Mouse (Mus musculus) cerebellum, adult 2 months (tissue): ENCODE measurements around the gene 1700088E04Rik. TPM values are rescaled to one million over a fixed set of nuclear protein-coding genes. Genes with fewer than 3 reads are reported as not detected.

Experiments used
- DNase-seq, 2 experiments: peaks; one replicate each; pipeline ENCODE4 v3.0.0; 2021
- H3K27ac ChIP-seq: fragments of 200-500 bp; 2 replicates; pipeline ENCODE4 v1.5.1; 2012; ENCODE audit warnings: low read length, control low read depth, inconsistent platforms; ENCODE audit not compliant: insufficient read depth
- H3K27me3 ChIP-seq: fragments of 200-500 bp; 2 replicates; pipeline ENCODE4 v1.6.1; 2012; ENCODE audit warnings: inconsistent platforms, mild to moderate bottlenecking, low read length, moderate library complexity; ENCODE audit not compliant: control insufficient read depth, insufficient read depth
- H3K4me1 ChIP-seq: fragments of 200-500 bp; 2 replicates; pipeline ENCODE4 v1.6.1; 2011; ENCODE audit warnings: low read length; ENCODE audit not compliant: control insufficient read depth, insufficient read depth
- H3K4me3 ChIP-seq: fragments of 200-500 bp; replicated peaks from 2 replicates; pipeline ENCODE3; 2011; ENCODE audit warnings: mild to moderate bottlenecking, low read depth, low read length, control low read depth; ENCODE audit not compliant: insufficient read depth
- CTCF ChIP-seq: fragments of 200-500 bp; IDR thresholded peaks from 2 replicates; pipeline ENCODE4 v1.5.1; 2011; ENCODE audit warnings: low read depth, mild to moderate bottlenecking, control low read depth, low read length, moderate library complexity, borderline replicate concordance; ENCODE audit not compliant: insufficient read depth
- POLR2A ChIP-seq: fragments of 200-500 bp; IDR thresholded peaks from 2 replicates; pipeline ENCODE4 v1.6.1; 2011; ENCODE audit warnings: low read length, control low read depth, borderline replicate concordance; ENCODE audit not compliant: insufficient read depth
- WGBS: fragments of 180-500 bp; shearing (Covaris S2); methylation state at CpG from one replicate; pipeline ENCODE4 v1.1.7; 2018; 5-methylcytosine and 5-hydroxymethylcytosine counted together
- polyA plus RNA-seq: library from polyadenylated mRNA; depleted of rRNA; stranded (reverse); fragments of >200 nt; gene quantifications from 2 replicates; pipeline ENCODE4 v1.2.3, GENCODE M21; 2012; rRNA removed

Gene 1700088E04Rik
- polyA plus RNA-seq: 6.7 and 10.8 TPM in 2 replicates

- Histone ChIP-seq H3K4me3 (peak within 1 kb of the TSS; percentile 92), H3K27ac (no peak within 1 kb of the TSS), H3K27me3 (no peaks in the 10 kb centered on the region), H3K4me1 (no peaks in the 10 kb centered on the region)
- peak; percentile 99 for TF ChIP-seq POLR2A
- TF ChIP-seq CTCF: no peak
- WGBS: under 1% methylated on average over 57 of the region's 57 CpGs
- peak; percentile 93 to 96 for DNase-seq
Observed at GRCm38 (mm10) chr15:79140866-79141565, at the start of gene 1700088E04Rik, which contains the start of gene Polr2f. Gene 1700088E04Rik, minus strand, starts transcription at chr15:79141253. Gene Polr2f, plus strand, starts transcription at chr15:79141009.

DNA sequence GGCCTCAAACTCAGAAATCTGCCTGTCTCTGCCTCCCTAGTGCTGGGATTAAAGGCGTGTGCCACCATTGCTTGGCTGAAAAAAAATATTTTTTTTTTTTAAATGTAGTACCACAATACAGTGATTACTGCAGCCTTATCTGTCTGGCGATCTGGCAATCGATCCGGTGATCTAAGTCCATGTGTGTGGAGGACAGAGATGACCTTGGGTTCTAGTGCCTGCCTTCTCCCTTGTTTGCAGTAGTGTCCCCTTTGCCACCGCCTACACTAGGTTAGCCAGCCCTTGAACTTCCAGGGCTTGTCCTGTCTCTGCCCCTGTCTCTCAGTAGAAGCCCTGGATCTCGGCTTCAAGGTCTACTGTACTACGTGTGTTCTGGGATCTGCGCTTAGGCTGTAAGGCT lies 46.8 kb upstream of the 1700088E04Rik start:
- Histone ChIP-seq H3K27me3 (no peaks in the 10 kb centered on the region), H3K27ac (no peak overlapping the region), H3K4me1 (no peaks in the 10 kb centered on the region), H3K4me3 (no peak overlapping the region)
- TF ChIP-seq CTCF (no peak), POLR2A (no peak)
- WGBS: 93% methylated on average over 8 of the region's 8 CpGs
- no peak for DNase-seq

- TF ChIP-seq POLR2A (no peak), CTCF (no peak)
- no peak for DNase-seq
- no peak overlapping the region for H3K4me3 ChIP-seq
- WGBS: 79% methylated on average over 10 of the region's 10 CpGs
- no peaks in the 10 kb centered on the region for H3K27me3 ChIP-seq
- H3K4me1 ChIP-seq: no peaks in the 10 kb centered on the region
- H3K27ac ChIP-seq: no peak overlapping the region
Observed at GRCm38 (mm10) chr15:79185213-79185612, 44.2 kb upstream of the 1700088E04Rik start.

DNA sequence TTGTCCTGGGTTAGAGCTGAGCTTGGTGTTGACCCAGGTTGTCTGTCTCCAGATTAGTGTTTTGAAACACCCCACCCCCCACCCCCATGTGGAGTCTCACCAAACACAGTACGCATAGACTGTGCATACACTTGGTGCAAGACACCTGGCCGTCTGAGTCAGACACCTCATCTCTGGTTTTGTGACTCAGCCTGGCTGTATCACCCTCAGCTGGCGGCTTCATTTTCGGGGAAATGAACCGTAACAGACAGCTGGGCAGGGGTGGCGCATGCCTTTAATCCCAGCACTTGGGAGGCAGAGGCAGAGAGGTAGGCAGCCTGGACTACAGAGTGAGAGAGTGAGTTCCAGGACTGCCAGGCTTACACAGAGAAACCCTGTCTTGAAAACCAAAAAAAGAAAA lies 35.9 kb upstream of the 1700088E04Rik start:
- no peaks in the 10 kb centered on the region for H3K27me3 ChIP-seq
- TF ChIP-seq CTCF: no peak
- no peak for TF ChIP-seq POLR2A
- 56% methylated on average over 6 of the region's 6 CpGs for WGBS
- no peak overlapping the region for H3K4me3 ChIP-seq
- H3K27ac ChIP-seq: no peak overlapping the region
- DNase-seq: no peak
- H3K4me1 ChIP-seq: no peaks in the 10 kb centered on the region

- 44% methylated on average over 8 of the region's 8 CpGs for WGBS
- peaks cover 3% of the 10 kb centered on the region; the same call in 1 of the 2 replicates for H3K27me3 ChIP-seq
- no peak overlapping the region for H3K4me3 ChIP-seq
- peak in 1 of 2 experiments; percentile 22 for DNase-seq
- TF ChIP-seq POLR2A: no peak
- no peak for TF ChIP-seq CTCF
- peaks cover 9% of the 10 kb centered on the region for H3K4me1 ChIP-seq
- no peak overlapping the region for H3K27ac ChIP-seq
Observed at GRCm38 (mm10) chr15:79166712-79167111, 25.7 kb upstream of the 1700088E04Rik start.

GRCm38 (mm10) chr15:79165140-79165539 lies 24.1 kb upstream of the 1700088E04Rik start, which contains the start of gene Sox10:
Gene Sox10, minus strand, starts transcription at chr15:79165240.
- Histone ChIP-seq H3K27ac (peak within 1 kb of the TSS; percentile 23; the same call in 1 of the 2 replicates), H3K4me3 (peak within 1 kb of the TSS; percentile 36), H3K4me1 (peaks cover 9% of the 10 kb centered on the region), H3K27me3 (peaks cover 3% of the 10 kb centered on the region; the same call in 1 of the 2 replicates)
- TF ChIP-seq CTCF (no peak), POLR2A (no peak)
- DNase-seq: no peak
- 77% methylated on average over 5 of the region's 5 CpGs for WGBS

DNA sequence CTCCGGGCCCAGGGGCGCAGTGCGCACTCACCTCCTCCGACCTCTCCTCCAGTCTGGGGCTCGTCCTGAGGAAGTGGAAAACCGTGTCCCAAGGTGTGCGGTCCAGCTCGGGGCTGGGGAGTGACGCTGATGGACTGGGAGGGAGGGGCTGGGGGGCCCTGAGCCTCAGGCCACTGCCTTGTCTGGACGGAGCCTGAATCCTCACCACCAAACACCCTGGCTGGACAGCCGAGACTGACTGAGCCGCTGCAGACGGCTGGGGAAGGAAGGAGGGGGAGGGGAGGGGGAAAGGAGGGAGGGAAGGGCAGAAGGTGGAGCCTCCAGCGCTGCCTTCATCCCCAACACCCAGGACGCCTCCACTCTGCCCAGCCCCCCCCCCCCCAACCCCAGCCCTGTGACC lies 23.2 kb upstream of the 1700088E04Rik start:
- TF ChIP-seq CTCF (no peak), POLR2A (0 out of 2 replicates have a peak, but pooled peaks have one; percentile 14)
- no peak for DNase-seq
- H3K27ac ChIP-seq: peak overlapping the region; percentile 23; the same call in 1 of the 2 replicates
- H3K4me3 ChIP-seq: peak overlapping the region; percentile 36
- peaks cover 3% of the 10 kb centered on the region; the same call in 1 of the 2 replicates for H3K27me3 ChIP-seq
- peaks cover 9% of the 10 kb centered on the region for H3K4me1 ChIP-seq
- 18% methylated on average over 15 of the region's 15 CpGs for WGBS

DNA sequence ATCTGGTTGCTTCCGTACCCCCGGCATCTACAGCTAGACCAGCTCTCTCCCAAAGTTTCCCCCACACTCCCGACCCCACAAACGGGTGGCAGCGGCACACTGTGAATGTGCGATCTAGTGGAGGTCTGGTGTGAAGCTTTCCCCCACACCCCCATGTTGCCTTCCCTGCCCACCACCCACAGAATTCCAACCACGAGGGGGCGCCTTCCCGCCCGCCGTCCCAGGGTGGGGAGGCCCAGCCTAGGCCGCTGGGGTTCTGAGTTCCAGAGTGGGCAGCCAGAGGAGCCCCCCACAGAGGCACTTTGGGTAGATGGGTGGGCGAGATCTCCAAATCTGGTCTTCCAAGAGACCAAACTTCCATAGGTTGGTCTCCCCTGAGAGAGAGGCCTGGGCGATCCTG lies 21.8 kb upstream of the 1700088E04Rik start:
- Histone ChIP-seq H3K27me3 (peaks cover 3% of the 10 kb centered on the region; the same call in 1 of the 2 replicates), H3K27ac (no peak overlapping the region), H3K4me1 (peaks cover 9% of the 10 kb centered on the region), H3K4me3 (no peak overlapping the region)
- WGBS: 42% methylated on average over 14 of the region's 14 CpGs
- no peak for DNase-seq
- TF ChIP-seq CTCF: no peak
- TF ChIP-seq POLR2A: no peak
